Mouse (Mus musculus): ENCODE data around the gene Kcnj6. TPM values are rescaled to one million over a fixed set of nuclear protein-coding genes. Genes with fewer than 3 reads are reported as not detected.

Kcnj6 gene
- polyA plus RNA-seq, 1 experiment from 2014 or later, result not detected

- Histone ChIP-seq H3K9ac (replicated peaks) (no peak overlapping the region), H3K27ac (no peak overlapping the region), H3K4me1 (replicated peaks) (peaks cover 14% of the 10 kb centered on the region), H3K9me3 (no peaks in the 10 kb centered on the region), H3K27me3 (peaks cover 15% of the 10 kb centered on the region), H3K36me3 (no peaks in the 10 kb centered on the region), H3K4me3 (replicated peaks) (no peak overlapping the region), H3K4me2 (no peak overlapping the region)
- WGBS, result 83% methylated on average over 8 of the region's 8 CpGs
- ATAC-seq (ENCODE audit: insufficient number of reproducible peaks, insufficient read depth, low FRiP score, low TSS enrichment, low read depth), result no peak
Observed at GRCm38 (mm10) chr16:94932702-94933101, 64.8 kb downstream of the Kcnj6 start.

DNA sequence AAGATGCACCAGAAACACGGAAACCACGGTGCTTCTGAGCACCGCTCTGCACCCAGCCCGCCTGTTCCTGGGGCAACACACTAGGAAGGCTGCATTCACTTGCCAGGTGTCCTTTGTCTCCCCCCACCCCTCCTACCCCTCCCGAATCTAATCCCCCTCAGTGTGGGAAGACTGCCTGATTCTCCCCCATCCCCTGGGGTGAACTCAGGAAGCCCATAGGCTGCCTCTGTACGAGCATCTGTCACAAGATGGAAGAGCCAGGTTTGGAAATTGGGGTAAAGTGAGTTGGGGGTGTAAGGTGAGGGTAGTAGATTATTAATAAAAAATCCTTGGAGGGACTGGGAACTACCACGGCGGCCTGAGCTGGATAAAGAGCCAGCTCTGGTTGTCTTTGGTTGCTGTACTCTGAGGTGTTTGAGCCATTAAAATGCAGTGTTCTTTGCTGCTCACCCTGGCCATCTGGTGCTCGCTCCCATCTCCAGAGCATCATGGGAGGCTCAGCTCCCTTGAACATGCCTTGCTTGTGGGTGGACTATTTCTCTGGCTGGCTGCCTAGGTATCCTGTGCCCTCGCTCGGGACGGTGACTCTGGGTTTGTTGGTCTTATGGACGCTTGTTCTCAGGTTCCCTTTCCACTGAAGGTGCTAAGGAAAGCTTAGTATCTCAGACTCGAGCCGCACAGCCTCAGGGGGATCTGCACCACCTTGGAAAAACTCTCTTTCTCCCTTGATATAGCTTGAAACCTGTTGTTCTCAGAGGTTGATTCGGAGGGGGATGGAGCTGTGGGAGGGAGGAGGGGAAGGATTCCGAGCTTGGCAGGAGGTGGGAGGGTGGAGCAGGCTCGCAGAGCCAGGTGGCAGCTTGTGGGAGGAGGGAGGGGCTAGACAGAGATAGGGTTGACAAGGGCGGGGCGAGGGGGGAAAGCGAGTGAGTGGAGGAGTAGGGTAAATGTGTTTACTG, 65.9 kb downstream of the Kcnj6 start:
- H3K27ac ChIP-seq, result no peak overlapping the region
- H3K9ac ChIP-seq (replicated peaks), result no peak overlapping the region
- no peaks in the 10 kb centered on the region for H3K36me3 ChIP-seq
- peaks cover 14% of the 10 kb centered on the region for H3K4me1 ChIP-seq (replicated peaks)
- no peaks in the 10 kb centered on the region for H3K9me3 ChIP-seq
- peaks cover 15% of the 10 kb centered on the region for H3K27me3 ChIP-seq
- H3K4me3 ChIP-seq (replicated peaks), result 0 out of 2 replicates have a peak overlapping the region, but pooled peaks have one; percentile 11
- WGBS, result 7% methylated on average over 21 of the region's 21 CpGs
- no peak for ATAC-seq (ENCODE audit: insufficient number of reproducible peaks, insufficient read depth, low FRiP score, low TSS enrichment, low read depth)
- H3K4me2 ChIP-seq, result peak overlapping the region; percentile 40

- Histone ChIP-seq H3K36me3 (no peaks in the 10 kb centered on the region), H3K9me3 (no peaks in the 10 kb centered on the region), H3K4me2 (no peak overlapping the region), H3K27me3 (no peaks in the 10 kb centered on the region), H3K27ac (no peak overlapping the region), H3K9ac (replicated peaks) (no peak overlapping the region), H3K4me1 (replicated peaks) (no peaks in the 10 kb centered on the region), H3K4me3 (replicated peaks) (no peak overlapping the region)
- WGBS, result 66% methylated on average over 6 of the region's 6 CpGs
- no peak for ATAC-seq (ENCODE audit: insufficient number of reproducible peaks, insufficient read depth, low FRiP score, low TSS enrichment, low read depth)
Observed at GRCm38 (mm10) chr16:94925364-94925763, 72.1 kb downstream of the Kcnj6 start.

DNA sequence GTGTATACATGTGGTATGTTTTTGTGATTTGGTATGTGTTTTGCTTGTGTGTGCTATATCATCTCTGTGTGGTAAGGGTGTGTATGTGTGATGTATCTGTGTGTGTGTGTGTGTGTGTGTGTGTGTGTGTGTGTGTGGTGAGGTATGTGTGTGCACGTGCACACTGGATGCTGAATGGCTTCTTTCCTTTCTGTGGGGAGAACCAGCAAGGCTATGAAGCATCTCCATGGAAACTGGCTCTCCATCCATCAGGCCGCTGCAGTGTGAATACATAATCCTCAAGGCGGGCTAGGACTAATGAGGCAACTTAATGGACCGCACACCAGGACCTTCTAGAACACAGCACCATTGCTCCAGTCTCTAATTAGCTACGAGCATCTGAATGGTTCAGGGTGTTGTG, 78.3 kb downstream of the Kcnj6 start:
- H3K9me3 ChIP-seq, result no peaks in the 10 kb centered on the region
- no peak overlapping the region for H3K4me2 ChIP-seq
- no peaks in the 10 kb centered on the region for H3K36me3 ChIP-seq
- H3K27me3 ChIP-seq, result no peaks in the 10 kb centered on the region
- no peak overlapping the region for H3K4me3 ChIP-seq (replicated peaks)
- WGBS, result 64% methylated on average over 5 of the region's 5 CpGs
- H3K4me1 ChIP-seq (replicated peaks), result no peaks in the 10 kb centered on the region
- no peak for ATAC-seq (ENCODE audit: insufficient number of reproducible peaks, insufficient read depth, low FRiP score, low TSS enrichment, low read depth)
- H3K9ac ChIP-seq (replicated peaks), result no peak overlapping the region
- no peak overlapping the region for H3K27ac ChIP-seq

GRCm38 (mm10) chr16:94906026-94906425, 91.5 kb downstream of the Kcnj6 start:
- no peak for ATAC-seq (ENCODE audit: insufficient number of reproducible peaks, insufficient read depth, low FRiP score, low TSS enrichment, low read depth)

GRCm38 (mm10) chr16:94898832-94899231, 98.7 kb downstream of the Kcnj6 start:
- Histone ChIP-seq H3K4me3 (replicated peaks) (no peak overlapping the region), H3K4me1 (replicated peaks) (no peaks in the 10 kb centered on the region), H3K4me2 (no peak overlapping the region), H3K36me3 (no peaks in the 10 kb centered on the region), H3K27ac (no peak overlapping the region), H3K9ac (replicated peaks) (no peak overlapping the region), H3K9me3 (no peaks in the 10 kb centered on the region), H3K27me3 (no peaks in the 10 kb centered on the region)
- no peak for ATAC-seq (ENCODE audit: insufficient number of reproducible peaks, insufficient read depth, low FRiP score, low TSS enrichment, low read depth)
- WGBS, result 82% methylated on average over 6 of the region's 6 CpGs

More at GRCm38 (mm10) chr16:94906026-94906425, 91.5 kb downstream of the Kcnj6 start:
- no peaks in the 10 kb centered on the region for H3K36me3 ChIP-seq
- H3K27ac ChIP-seq, result no peak overlapping the region
- no peaks in the 10 kb centered on the region for H3K9me3 ChIP-seq
- no peaks in the 10 kb centered on the region for H3K27me3 ChIP-seq
- H3K4me2 ChIP-seq, result no peak overlapping the region
- no peak overlapping the region for H3K9ac ChIP-seq (replicated peaks)
- H3K4me1 ChIP-seq (replicated peaks), result no peaks in the 10 kb centered on the region
- WGBS, result 87% methylated on average over 4 of the region's 4 CpGs
- no peak overlapping the region for H3K4me3 ChIP-seq (replicated peaks)

- H3K4me1 ChIP-seq (replicated peaks), result no peaks in the 10 kb centered on the region
- no peaks in the 10 kb centered on the region for H3K27me3 ChIP-seq
- H3K4me3 ChIP-seq (replicated peaks), result no peak overlapping the region
- no peak overlapping the region for H3K4me2 ChIP-seq
- no peak overlapping the region for H3K27ac ChIP-seq
- H3K9ac ChIP-seq (replicated peaks), result no peak overlapping the region
- ATAC-seq (ENCODE audit: insufficient number of reproducible peaks, insufficient read depth, low FRiP score, low TSS enrichment, low read depth), result no peak
- H3K9me3 ChIP-seq, result no peaks in the 10 kb centered on the region
- no peaks in the 10 kb centered on the region for H3K36me3 ChIP-seq
- WGBS, result 87% methylated on average over 4 of the region's 4 CpGs
Observed at GRCm38 (mm10) chr16:94892162-94892650, 105.3 kb downstream of the Kcnj6 start.

GRCm38 (mm10) chr16:94890581-94890980, 106.9 kb downstream of the Kcnj6 start:
- no peaks in the 10 kb centered on the region for H3K36me3 ChIP-seq
- H3K4me3 ChIP-seq (replicated peaks), result no peak overlapping the region
- no peak overlapping the region for H3K27ac ChIP-seq
- H3K4me1 ChIP-seq (replicated peaks), result no peaks in the 10 kb centered on the region
- no peaks in the 10 kb centered on the region for H3K27me3 ChIP-seq
- WGBS, result 92% methylated on average over 6 of the region's 6 CpGs
- no peaks in the 10 kb centered on the region for H3K9me3 ChIP-seq
- no peak for ATAC-seq (ENCODE audit: insufficient number of reproducible peaks, insufficient read depth, low FRiP score, low TSS enrichment, low read depth)
- H3K9ac ChIP-seq (replicated peaks), result no peak overlapping the region
- no peak overlapping the region for H3K4me2 ChIP-seq

- WGBS, result 75% methylated on average over 2 of the region's 2 CpGs
Observed at GRCm38 (mm10) chr16:94890056-94890455, 107.4 kb downstream of the Kcnj6 start.

GRCm38 (mm10) chr16:94888554-94888953, 108.9 kb downstream of the Kcnj6 start:
- 82% methylated on average over 8 of the region's 11 CpGs for WGBS
- no peaks in the 10 kb centered on the region for H3K27me3 ChIP-seq
- H3K9me3 ChIP-seq, result no peaks in the 10 kb centered on the region
- H3K9ac ChIP-seq (replicated peaks), result no peak overlapping the region
- no peaks in the 10 kb centered on the region for H3K36me3 ChIP-seq
- no peak for ATAC-seq (ENCODE audit: insufficient number of reproducible peaks, insufficient read depth, low FRiP score, low TSS enrichment, low read depth)
- H3K27ac ChIP-seq, result no peak overlapping the region
- H3K4me2 ChIP-seq, result no peak overlapping the region
- peaks cover 5% of the 10 kb centered on the region; the same call in 1 of the 2 replicates for H3K4me1 ChIP-seq (replicated peaks)
- no peak overlapping the region for H3K4me3 ChIP-seq (replicated peaks)

More at GRCm38 (mm10) chr16:94890056-94890455, 107.4 kb downstream of the Kcnj6 start:
- H3K4me3 ChIP-seq (replicated peaks), result no peak overlapping the region
- H3K9me3 ChIP-seq, result no peaks in the 10 kb centered on the region
- H3K27ac ChIP-seq, result no peak overlapping the region
- H3K4me1 ChIP-seq (replicated peaks), result peaks cover 4% of the 10 kb centered on the region; the same call in 1 of the 2 replicates
- H3K9ac ChIP-seq (replicated peaks), result no peak overlapping the region
- H3K4me2 ChIP-seq, result no peak overlapping the region
- ATAC-seq (ENCODE audit: insufficient number of reproducible peaks, insufficient read depth, low FRiP score, low TSS enrichment, low read depth), result no peak
- no peaks in the 10 kb centered on the region for H3K27me3 ChIP-seq
- no peaks in the 10 kb centered on the region for H3K36me3 ChIP-seq

GRCm38 (mm10) chr16:94886398-94886797, 111.1 kb downstream of the Kcnj6 start:
- WGBS, result 82% methylated on average over 7 of the region's 7 CpGs
- no peak for ATAC-seq (ENCODE audit: insufficient number of reproducible peaks, insufficient read depth, low FRiP score, low TSS enrichment, low read depth)
- no peak overlapping the region for H3K4me2 ChIP-seq
- H3K27ac ChIP-seq, result no peak overlapping the region
- H3K4me1 ChIP-seq (replicated peaks), result peaks cover 5% of the 10 kb centered on the region; the same call in 1 of the 2 replicates
- H3K9me3 ChIP-seq, result no peaks in the 10 kb centered on the region
- no peaks in the 10 kb centered on the region for H3K36me3 ChIP-seq
- H3K27me3 ChIP-seq, result no peaks in the 10 kb centered on the region
- H3K9ac ChIP-seq (replicated peaks), result no peak overlapping the region
- no peak overlapping the region for H3K4me3 ChIP-seq (replicated peaks)
